Mouse (Mus musculus): ENCODE results near the gene Uncx.

The Uncx gene

DNA sequence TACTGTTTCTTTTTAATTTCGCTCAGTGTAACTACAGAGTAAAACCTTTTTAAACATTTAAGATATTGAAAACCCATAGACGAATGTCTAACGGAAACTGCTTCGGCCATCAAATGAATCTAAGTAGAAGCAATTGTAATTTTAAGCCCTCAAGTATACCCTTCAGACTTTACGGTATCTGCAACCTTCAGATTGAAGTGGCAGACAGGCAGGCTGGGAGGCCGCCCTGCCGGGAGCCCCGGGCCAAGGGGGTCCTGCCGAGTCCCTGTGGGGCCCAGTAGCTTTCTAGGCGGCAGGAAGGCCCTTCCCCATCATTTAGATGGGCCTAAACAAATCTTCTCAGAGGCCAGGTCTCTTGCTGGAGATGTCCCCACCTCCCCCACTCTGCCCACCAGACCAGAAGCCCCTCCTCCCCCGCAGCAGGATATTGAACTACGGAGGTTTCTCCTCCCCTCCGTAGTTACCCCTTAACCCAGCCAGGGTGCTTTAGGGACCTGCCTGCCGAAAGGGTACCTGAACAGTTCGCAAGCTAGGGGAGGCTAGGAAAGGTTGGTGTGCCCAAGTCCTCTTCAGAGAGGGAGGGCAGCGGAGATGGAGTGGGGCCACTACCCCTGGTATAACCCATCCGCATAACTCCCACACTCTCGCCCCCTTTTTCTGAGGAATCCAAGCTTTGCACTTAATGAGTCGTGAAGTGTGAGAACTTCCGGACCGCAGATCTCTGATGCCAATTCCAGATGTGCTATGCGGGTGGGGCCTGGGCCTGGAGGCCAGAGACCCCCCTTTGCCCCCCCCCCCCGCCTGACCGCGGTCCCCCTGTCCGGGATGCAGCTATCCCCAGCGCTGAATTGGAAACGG is 11.4 kb downstream of the Uncx start:
- CTCF ChIA-PET: interaction anchor here in 2 of 4 experiments (0.6 to 1.2 kb wide), 4 partner anchors 12 to 191 kb away, joined by 3 to 4 read pairs (median 3); no protein-coding TSS in a partner anchor
- POLR2A ChIA-PET: interaction anchor here in 2 of 4 experiments (0.5 to 0.7 kb wide), 4 partner anchors 9 to 461 kb away, joined by 3 to 4 read pairs (median 4); no protein-coding TSS in a partner anchor

DNA sequence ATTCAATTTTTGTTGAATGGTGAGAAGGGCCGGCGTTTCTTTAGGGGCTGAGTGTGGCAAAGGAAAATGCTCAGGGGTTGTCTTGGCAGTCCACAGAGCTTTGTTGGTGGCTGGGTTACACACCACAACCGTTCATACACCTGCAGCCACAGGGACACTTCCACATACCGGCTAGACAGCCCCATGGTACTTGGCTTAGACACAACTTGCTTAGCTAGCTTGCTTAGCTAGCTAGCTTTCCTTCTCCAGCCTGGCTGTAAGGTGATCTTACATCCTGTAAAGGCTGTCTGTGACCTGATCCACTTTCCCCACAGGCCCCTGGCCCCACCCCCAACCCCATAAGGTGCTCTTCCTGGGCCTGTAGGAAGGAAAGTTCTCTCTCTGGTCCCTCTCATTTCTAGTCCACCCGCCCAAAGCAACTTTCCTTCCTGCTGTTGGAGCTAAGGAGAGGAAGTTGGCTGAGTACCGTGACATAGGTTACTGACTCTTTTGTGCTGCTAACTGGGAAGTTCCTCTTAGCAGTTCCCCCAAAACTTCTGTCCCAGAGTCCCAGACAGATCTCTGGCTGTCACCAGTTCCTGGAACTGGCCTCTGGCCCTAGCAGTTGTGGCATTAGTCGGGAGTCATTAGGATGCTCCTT is 12.3 kb downstream of the Uncx start:
- ChIA-PET CTCF (interaction anchor here in 2 of 4 experiments (0.7 to 1.2 kb wide), 4 partner anchors 11 to 190 kb away, joined by 3 to 4 read pairs (median 4); no protein-coding TSS in a partner anchor), POLR2A (interaction anchor here in 2 of 4 experiments (0.5 to 1.4 kb wide), 5 partner anchors 10 to 461 kb away, joined by 3 to 6 read pairs (median 4); no protein-coding TSS in a partner anchor)

DNA sequence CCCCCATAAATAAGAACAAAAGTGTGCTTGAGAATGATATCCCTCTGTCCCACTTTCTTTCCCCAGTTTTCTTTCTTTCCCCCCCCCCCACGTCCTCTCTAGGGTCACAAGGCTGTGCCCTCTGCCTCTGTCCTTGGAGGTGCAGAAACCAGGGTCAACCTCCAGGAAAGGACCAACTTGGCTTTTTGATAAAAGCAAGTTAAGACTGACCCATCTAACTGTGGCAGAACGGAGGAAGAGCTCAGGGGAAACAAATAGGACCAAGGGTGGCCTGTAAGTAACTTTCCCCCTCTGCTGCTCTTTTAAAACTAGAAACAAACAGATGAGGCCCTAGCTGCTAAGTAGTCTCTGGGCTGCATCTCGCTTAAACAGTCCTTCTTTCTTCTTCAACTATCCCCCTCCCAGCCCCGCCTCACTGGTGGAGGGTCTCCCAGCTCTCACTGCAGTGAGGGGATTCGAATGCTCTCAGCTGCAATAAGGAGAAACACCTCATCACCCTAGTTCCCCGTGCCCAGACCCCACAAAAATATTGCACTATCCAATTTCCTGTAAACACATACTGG is 12.9 kb downstream of the Uncx start:
- ChIA-PET POLR2A (interaction anchor here in 2 of 4 experiments (0.7 to 1.6 kb wide), 4 partner anchors 8 to 164 kb away, joined by 4 to 8 read pairs (median 6); no protein-coding TSS in a partner anchor), CTCF (interaction anchor here in 1 of 4 experiments (1.0 kb wide), 1 partner anchor 11 kb away, joined by 4 read pairs; no protein-coding TSS in a partner anchor)

DNA sequence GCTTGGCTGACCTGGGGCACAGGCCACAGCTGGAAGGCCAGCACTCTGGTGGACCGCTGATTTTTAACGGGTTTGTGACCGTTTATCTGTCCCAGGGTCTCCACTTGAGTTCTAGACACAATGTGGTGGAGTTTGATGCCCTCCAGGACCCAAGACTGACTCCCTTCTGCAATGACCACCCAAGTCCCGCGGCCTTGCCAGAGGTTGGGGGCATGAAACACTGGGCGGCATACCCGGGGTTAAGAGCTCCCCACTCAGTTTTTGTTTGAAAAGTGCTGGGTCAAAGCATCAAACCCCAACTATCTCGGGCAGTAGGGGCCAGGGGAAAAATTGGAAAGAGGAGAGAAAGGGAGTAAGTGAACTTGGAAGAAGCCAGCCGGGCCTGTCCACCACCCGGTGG is 13.8 kb downstream of the Uncx start:
- CTCF ChIA-PET: interaction anchor here in 1 of 4 experiments (0.9 kb wide), 1 partner anchor 205 kb away, joined by 3 read pairs; the partner anchor contains the start of gene Cyp2w1
- POLR2A ChIA-PET: interaction anchor here in 1 of 4 experiments (1.5 to 2.3 kb wide), 3 partner anchors 8 to 18 kb away, joined by 6 to 11 read pairs (median 8); no protein-coding TSS in a partner anchor

DNA sequence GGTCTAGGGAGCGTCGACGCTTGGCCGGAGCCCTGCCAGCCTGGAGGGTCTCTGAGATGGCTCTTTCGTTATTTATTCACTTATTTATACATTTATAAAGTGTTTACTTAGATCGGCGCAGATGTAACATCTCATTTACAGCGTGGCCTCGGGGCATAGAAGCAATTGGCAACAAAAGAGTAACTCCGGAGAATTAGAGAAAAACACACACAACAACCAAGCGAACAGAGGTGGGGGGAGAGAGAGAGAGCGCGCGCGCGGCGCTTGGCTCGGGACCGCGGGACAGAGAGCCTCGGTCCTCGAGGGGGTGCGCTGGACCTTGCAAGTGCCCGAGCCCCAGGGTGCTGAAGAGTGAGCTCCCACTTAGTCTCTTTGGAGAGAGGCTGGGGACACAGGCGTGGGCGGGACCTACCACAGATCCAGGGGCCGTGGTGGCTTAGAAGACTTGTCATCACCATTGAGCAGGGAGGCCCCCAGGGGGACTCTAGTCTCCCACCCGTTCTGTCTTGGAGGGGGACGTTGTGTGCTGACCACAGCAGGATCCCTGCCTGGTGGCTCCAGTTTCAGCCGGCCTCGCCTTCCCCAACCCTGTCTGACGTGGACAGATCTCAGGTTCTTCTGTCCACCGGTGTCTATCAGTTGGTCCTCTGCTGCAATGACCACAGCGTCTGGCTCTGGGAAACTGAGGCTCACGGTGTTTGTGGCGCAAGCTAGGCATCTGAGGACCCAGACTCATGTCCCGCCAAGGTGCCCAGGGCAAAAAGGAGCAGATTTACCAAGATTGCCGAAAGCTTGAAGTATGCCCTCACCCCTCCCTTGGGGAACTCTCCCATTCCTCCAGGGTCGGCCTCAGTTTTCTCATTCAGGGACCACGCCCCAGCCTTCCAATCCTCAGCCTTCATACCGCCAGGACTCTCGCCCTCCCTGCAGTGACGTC is 14.5 kb downstream of the Uncx start:
- ChIA-PET POLR2A (interaction anchor here in 3 of 4 experiments (0.5 to 2.3 kb wide), 9 partner anchors 8 to 1116 kb away, joined by 3 to 11 read pairs (median 5); no protein-coding TSS in a partner anchor), CTCF (interaction anchor here in 3 of 4 experiments (0.6 to 0.9 kb wide), 4 partner anchors 9 to 205 kb away, joined by 3 to 4 read pairs (median 3); partner anchors contain the start of gene Cyp2w1 (in 1 of the 3))

DNA sequence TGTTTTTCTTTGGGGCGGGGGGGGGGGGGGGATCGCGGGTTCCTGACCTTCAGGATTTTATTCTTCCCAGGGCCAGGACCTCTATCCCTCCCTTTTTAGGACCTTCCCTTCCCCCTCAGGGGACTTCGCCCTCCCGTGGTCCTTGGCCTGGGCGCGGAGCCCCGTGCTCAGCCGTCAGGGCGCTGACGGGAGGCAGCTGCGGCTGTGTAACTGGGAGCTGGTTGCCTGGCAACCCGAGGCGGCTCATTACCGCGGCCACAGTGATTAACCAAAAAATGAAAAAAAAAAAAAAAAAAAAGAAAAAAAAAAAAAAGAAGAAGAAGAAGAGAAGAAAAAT is 15.1 kb downstream of the Uncx start:
- ChIA-PET CTCF (interaction anchor here (0.6 to 1.0 kb wide), 6 partner anchors 8 to 205 kb away, joined by 3 to 5 read pairs (median 3); no protein-coding TSS in a partner anchor), POLR2A (interaction anchor here in 3 of 4 experiments (0.6 to 2.3 kb wide), 10 partner anchors 9 to 1117 kb away, joined by 3 to 11 read pairs (median 4); no protein-coding TSS in a partner anchor)

DNA sequence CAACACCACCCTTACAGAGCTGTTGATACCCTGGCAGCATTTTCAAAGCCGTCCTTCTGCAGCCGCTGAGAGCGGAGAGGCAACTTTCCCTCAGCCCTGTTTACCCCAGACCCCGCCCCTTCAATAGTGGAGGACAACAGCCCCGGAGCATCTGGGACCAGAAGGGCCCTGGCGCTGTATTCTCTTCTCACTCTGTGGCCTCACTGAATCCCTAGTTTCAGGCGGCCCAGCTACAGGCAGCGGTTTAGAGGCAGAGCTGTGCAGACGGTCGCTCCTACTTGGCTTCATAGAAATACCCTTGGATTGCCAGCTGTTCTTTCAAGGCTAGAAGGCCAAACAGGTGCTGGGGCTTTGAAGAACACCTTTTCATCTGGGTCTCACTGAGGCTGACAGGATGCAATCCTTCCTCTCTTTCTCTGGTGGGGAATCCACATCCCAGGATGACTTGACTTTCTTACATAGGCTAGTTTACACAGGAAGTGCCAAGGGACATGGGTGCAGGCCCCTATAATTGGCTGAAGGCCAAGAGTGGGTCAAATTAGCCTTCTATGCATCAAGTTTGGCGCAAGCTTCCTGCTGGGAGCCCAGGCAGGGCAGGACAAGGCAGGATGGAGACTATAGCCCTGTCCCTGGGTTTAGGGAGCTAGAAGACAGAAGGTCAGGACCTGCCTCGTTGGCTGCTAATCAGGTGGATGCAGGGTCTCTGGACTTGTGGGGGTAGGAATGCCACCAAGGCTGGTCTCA is 15.8 kb downstream of the Uncx start:
- CTCF ChIA-PET: interaction anchor here (0.7 to 1.0 kb wide), 5 partner anchors 7 to 206 kb away, joined by 3 to 5 read pairs (median 3); no protein-coding TSS in a partner anchor

DNA sequence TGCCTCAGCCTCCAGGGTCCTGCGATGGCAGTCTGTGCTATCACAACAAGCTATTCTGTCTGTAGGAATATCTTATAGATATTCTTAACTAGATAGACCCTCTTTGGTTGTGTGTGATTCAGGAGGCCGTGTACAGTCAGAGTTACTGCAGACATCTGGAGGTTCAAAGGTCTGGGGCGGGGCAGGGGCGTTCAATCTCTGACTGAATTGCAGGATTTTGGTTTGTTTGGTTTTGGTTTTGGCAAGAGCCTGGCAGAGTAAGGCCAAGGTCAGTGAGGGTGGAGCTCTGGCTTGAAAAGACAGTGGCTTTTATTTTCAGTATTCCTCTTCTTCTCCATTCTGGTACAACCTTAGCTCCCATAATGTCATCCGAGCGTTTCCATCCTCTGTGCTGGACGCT is 16.5 kb downstream of the Uncx start:
- ChIA-PET CTCF (interaction anchor here in 1 of 4 experiments (1.0 kb wide), 1 partner anchor 161 kb away, joined by 3 read pairs; no protein-coding TSS in a partner anchor), POLR2A (no interaction called here)

More for the DNA sequence above, 15.8 kb downstream of the Uncx start:
- POLR2A ChIA-PET: interaction anchor here in 3 of 4 experiments (0.5 to 2.3 kb wide), 9 partner anchors 10 to 1117 kb away, joined by 3 to 11 read pairs (median 4); no protein-coding TSS in a partner anchor

DNA sequence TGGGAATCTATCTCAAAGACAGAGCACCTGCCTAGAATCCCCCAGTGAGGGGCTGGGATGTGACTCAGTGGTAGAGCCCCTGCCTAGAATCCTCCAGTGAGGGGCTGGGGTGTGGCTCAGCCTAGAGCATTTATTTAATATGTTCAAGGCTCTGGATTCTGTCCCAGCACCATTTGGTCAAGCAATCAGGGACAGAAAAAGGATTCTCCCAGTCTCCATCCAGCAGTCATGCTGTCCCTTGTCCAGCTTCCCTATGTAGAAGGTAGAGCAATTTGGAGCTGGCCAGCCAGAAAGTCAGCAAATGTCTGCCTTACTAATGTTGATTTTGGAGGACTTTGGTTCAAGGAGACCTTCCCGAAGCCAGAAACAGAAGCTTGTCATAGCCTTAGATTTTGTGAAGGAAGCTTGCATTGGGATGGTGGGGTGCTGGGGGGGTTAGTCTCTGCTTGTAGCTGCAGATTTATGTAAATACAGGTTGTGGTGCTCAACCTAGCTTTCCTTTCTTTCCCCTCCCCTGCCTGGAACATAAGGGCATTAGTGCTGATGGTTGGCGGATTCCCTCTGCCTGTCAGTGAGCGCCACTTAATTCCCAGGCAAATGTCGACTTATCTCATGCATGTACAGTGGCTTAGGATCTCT is 18.2 kb downstream of the Uncx start:
- CTCF ChIA-PET: no interaction called here
- POLR2A ChIA-PET: interaction anchor here in 1 of 4 experiments (0.5 to 1.0 kb wide), 2 partner anchors 11 to 13 kb away, joined by 3 read pairs; no protein-coding TSS in a partner anchor

DNA sequence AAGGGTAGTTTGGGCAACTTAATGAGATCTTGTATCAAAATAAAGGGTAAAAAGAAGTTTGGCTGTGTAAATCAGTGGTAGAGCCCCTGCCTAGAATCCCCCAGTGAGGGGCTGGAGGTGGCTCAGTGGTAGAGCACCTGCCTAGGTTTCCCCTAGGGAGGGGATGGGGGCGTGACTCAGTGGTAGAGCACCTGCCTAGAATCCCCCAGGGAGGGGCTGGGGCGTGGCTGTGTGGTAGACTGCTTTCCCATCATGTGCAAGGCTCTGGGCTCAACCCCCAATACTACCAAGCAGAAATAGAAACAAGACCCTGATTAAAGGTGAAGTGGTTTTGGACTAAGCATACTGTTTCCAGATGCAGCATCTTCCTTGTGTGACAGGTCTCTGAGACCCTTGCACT is 21.4 kb downstream of the Uncx start:
- POLR2A ChIA-PET: interaction anchor here in 1 of 4 experiments (1.0 to 1.1 kb wide), 2 partner anchors 13 to 15 kb away, joined by 3 read pairs; no protein-coding TSS in a partner anchor

DNA sequence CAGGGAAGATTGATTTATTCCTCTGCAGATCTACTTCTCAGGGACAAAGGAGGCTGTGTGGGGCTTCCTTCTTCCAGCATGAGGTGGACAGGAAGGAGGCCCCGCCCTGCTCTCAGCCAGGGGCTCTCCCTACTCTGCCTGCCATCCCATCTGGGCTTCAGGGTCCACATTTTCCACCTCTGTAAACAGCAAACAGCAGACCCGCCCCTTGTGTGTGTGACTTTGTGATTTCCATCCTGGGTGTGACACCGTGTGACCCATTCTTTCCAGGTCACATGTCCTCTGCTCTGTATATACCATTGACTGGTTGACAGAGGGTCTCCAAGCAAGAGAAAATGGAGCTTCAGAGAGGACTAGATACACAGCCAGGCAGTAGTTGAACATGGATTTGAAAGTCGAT is 22.2 kb downstream of the Uncx start:
- POLR2A ChIA-PET: no interaction called here
- CTCF ChIA-PET: interaction anchor here in 1 of 4 experiments (0.6 kb wide), 1 partner anchor 12 kb away, joined by 3 read pairs; no protein-coding TSS in a partner anchor

More for the DNA sequence above, 21.4 kb downstream of the Uncx start:
- CTCF ChIA-PET: interaction anchor here in 2 of 4 experiments (0.6 to 0.7 kb wide), 2 partner anchors 21 to 201 kb away, joined by 3 to 4 read pairs; no protein-coding TSS in a partner anchor

DNA sequence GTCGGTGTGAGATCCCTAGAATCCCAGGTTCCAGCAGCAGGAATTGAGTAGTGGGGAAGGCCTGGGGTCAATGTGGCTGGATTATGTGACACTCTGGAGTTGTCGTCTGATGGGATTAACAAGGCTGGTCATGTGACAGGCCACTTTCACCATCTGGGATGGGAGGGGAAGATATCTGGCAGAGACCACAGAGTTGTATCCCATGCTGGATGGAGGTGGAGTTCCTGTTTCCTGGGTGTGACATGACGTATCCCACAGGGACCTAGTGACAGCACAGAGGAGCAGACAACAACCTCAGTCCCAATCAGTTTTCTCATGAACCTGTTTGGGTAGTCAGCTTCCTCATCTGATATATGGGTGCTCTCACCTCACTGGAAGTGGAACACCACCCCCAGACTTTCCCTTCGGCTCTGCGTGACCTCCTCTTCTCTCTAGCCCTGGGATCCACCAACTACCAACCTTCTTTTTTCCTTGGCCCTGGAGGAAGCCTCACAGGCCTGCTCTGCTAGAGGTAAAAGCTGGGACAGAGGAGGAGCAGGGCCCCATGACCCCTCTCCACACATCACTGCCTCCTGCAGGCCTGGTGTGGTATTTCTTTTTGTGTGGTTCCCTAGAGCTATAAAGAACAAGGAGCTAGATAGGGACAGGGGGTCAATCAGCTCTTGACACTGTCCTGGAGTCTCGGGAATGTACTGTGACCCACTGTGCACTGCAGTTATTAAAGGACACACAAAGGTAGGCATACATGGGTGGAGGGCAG is 23.5 kb downstream of the Uncx start:
- ChIA-PET POLR2A (interaction anchor here in 1 of 4 experiments (0.9 to 1.2 kb wide), 2 partner anchors 9 to 11 kb away, joined by 3 to 4 read pairs; no protein-coding TSS in a partner anchor), CTCF (interaction anchor here in 3 of 4 experiments (0.5 to 1.1 kb wide), 14 partner anchors 8 to 810 kb away, joined by 3 to 4 read pairs (median 3); no protein-coding TSS in a partner anchor)

DNA sequence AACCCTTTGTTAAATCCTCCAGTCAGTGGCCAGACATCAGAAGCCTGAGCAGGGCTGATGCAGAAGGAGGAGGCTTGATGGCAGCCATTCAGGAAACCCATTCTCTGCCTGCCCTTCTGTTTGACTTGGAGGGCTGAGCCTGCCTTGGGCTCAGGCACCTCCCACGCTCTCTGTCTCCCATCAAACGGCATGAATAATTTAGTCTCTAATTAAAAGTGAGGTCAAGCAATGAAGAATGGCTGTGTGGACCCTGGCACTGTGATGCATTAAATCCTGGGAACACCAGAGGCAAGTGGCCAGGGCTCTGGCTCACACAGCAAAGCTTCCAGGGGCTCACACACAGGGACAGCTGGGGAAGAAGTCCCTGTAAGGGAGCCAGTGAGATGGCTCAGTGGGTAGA is 24.8 kb downstream of the Uncx start:
- ChIA-PET CTCF (interaction anchor here in 1 of 4 experiments (0.6 kb wide), 1 partner anchor 364 kb away, joined by 3 read pairs; no protein-coding TSS in a partner anchor), POLR2A (interaction anchor here in 1 of 4 experiments (1.2 kb wide), 1 partner anchor 8 kb away, joined by 3 read pairs; no protein-coding TSS in a partner anchor)

DNA sequence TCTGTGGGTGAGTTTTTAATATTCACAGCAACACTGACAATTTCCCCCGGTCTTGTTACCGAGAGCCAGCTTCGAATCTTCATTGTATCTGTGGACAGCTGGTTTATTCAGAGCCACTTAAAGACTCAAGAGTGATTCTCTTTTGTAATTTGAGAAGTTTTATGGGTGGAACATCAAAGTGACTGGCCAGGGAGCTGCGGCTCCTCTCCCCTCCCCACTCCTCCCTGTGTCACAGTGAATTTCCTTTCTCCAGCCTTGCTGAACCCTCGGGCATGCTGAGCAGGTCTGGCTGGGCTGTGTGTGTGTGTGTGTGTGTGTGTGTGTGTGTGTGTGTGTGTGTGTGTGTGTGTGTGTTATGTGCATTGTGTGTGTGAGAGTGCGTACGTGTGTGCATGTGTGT is 29.2 kb downstream of the Uncx start:
- ChIA-PET CTCF (no interaction called here), POLR2A (interaction anchor here in 1 of 4 experiments (0.7 kb wide), 1 partner anchor 13 kb away, joined by 4 read pairs; no protein-coding TSS in a partner anchor)

Measured in embryonic stem cell, embryonic (primary cell).